Mouse (Mus musculus) gastrocnemius, adult 2 months (tissue): ENCODE data around the gene Sbpl. TPM values are rescaled to one million over a fixed set of nuclear protein-coding genes. Genes with fewer than 3 reads are reported as not detected.
"Not testable (repeated sequence)": the region's sequence is repeated elsewhere in the genome, so short reads cannot be mapped to it uniquely, and the experiment has no call there.

Experiments
- DNase-seq: peaks from one replicate; pipeline ENCODE4 v3.0.0; 2022
- H3K27ac ChIP-seq: fragments of 200-600 bp; 2 replicates; pipeline ENCODE4 v1.8.1; 2022; ENCODE audit warnings: mild to moderate bottlenecking
- H3K4me3 ChIP-seq: fragments of 200-600 bp; 2 replicates; pipeline ENCODE4 v1.8.1; 2022; ENCODE audit warnings: mild to moderate bottlenecking, moderate library complexity
- CTCF ChIP-seq: fragments of 200-600 bp; IDR thresholded peaks from 2 replicates; pipeline ENCODE4 v1.8.1; 2022; ENCODE audit warnings: antibody characterized with exemption, mild to moderate bottlenecking, moderate library complexity
- intact Hi-C: fragments of 180-260 bp; cut with DNase I; formaldehyde crosslinking; loops from one replicate; pipeline ENCODE4 v1.15.1; 2025
- total RNA-seq, 2 experiments: library from RNA; stranded (reverse); gene quantifications; 2 replicates each; pipeline ENCODE4 v1.2.3; 2021

Gene Sbpl
- total RNA-seq, 2 experiments from 2014 or later: not detected

GRCm38 (mm10) chr17:23931157-23931556 is 23.9 kb downstream of the Sbpl start:
- no peak for DNase-seq
- intact Hi-C loops: no loop called here
- H3K27ac ChIP-seq: no peak overlapping the region
- no peak overlapping the region for H3K4me3 ChIP-seq
- TF ChIP-seq CTCF: no peak

- TF ChIP-seq CTCF: no peak
- H3K4me3 ChIP-seq: peak overlapping the region; percentile 83
- peak; percentile 63 for DNase-seq
- H3K27ac ChIP-seq: peak overlapping the region; percentile 87
- intact Hi-C loops: no loop called here
Measured at GRCm38 (mm10) chr17:23925090-23925493, 30.0 kb downstream of the Sbpl start.

GRCm38 (mm10) chr17:23924531-23925007 is 30.5 kb downstream of the Sbpl start:
- DNase-seq: peak; percentile 95
- 0 out of 2 replicates have a peak, but pooled peaks have one; percentile 4 for TF ChIP-seq CTCF
- Histone ChIP-seq H3K27ac (peak overlapping the region; percentile 87), H3K4me3 (peak overlapping the region; percentile 83)
- intact Hi-C loops: loop anchor here (5.0 kb wide), 1 partner anchor 52 kb away; no protein-coding TSS in a partner anchor

DNA sequence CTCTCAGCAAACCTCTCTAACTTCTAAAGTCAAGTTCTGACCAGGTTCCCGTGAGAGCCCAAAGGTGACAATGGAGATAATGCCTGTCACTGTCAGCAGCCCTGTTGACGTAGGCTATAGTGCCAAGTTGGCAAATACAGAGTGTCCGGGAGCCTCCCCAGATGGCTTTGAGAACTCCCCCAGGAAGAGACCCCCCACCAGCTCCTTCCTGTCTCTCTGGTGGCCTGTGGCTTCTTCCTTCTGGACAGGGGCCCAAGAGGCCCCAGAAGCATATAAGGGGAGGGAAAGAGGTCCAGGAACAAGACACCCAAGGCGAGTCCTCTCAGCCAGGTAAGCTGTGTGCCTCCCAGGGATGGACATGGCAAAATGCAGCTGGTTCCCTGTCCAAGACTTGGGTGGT is 37.9 kb downstream of the Sbpl start, which contains the start of gene Dcpp3:
Gene Dcpp3 (plus strand): TSS at position 301 of the 400 bp plus-strand sequence.
- intact Hi-C loops, H3K27ac ChIP-seq, DNase-seq, H3K4me3 ChIP-seq: not testable (repeated sequence)

Other genes starting within 250 kb of the Sbpl start
- not detected for gene 1520401A03Rik, start 232.5 kb downstream of the Sbpl start, total RNA-seq
- gene Pkmyt1, start 228.9 kb downstream of the Sbpl start, total RNA-seq: under 1 TPM; 0.53 to 0.64 TPM
- 1 to 10 TPM; 2.7 to 4.0 TPM for gene Paqr4, start 214.4 kb downstream of the Sbpl start, total RNA-seq
- gene Kremen2, start 209.4 kb downstream of the Sbpl start, total RNA-seq: not detected
- 10 to 100 TPM; 43.3 to 50.4 TPM for gene Flywch1, start 183.7 kb downstream of the Sbpl start, total RNA-seq
- under 1 TPM; 0.47 to 0.51 TPM for gene Flywch2, start 169.2 kb downstream of the Sbpl start, total RNA-seq
- 100 to 1,000 TPM; 178 to 227 TPM for gene Srrm2, start 164.7 kb downstream of the Sbpl start, total RNA-seq
- gene Elob, start 126.1 kb downstream of the Sbpl start, total RNA-seq: 100 to 1,000 TPM; 296 to 351 TPM
- not detected for gene Prss33, start 119.2 kb downstream of the Sbpl start, total RNA-seq
- gene Prss32, start 111.4 kb downstream of the Sbpl start, total RNA-seq: not detected
- not detected for gene Prss41, start 111.1 kb downstream of the Sbpl start, total RNA-seq
- not detected for gene Prss21, start 87.2 kb downstream of the Sbpl start, total RNA-seq
- not detected for gene Dcpp1, start 74.4 kb downstream of the Sbpl start, total RNA-seq
- not detected for gene Dcpp2, start 74.4 kb downstream of the Sbpl start, total RNA-seq
- not detected for gene Dcpp3, start 37.8 kb downstream of the Sbpl start, total RNA-seq
- gene Sbp, start 13.6 kb downstream of the Sbpl start, total RNA-seq: not detected
- not detected for gene Prss30, start 25.3 kb upstream of the Sbpl start, total RNA-seq
- not detected for gene Prss22, start 42.8 kb upstream of the Sbpl start, total RNA-seq
- not detected for gene Prss27, start 82.9 kb upstream of the Sbpl start, total RNA-seq
- 10 to 100 TPM in 1 of 2 experiments, 1 to 10 TPM in 1; 6.9 to 10.4 TPM for gene Kctd5, start 118.2 kb upstream of the Sbpl start, total RNA-seq
- 10 to 100 TPM; 35.1 to 39.7 TPM for gene Pdpk1, start 195.7 kb upstream of the Sbpl start, total RNA-seq
- gene Amdhd2, start 208.5 kb upstream of the Sbpl start, total RNA-seq: 1 to 10 TPM; 8.4 to 8.8 TPM
- 100 to 1,000 TPM; 147 to 152 TPM for gene Atp6v0c, start 214.4 kb upstream of the Sbpl start, total RNA-seq